Mouse (Mus musculus) ovary, postnatal 36 days (tissue): ENCODE measurements around the gene Ccdc153.

ENCODE experiments used
- DNase-seq: peaks from one replicate; pipeline ENCODE4 v3.0.0; 2022; ENCODE audit warnings: low spot score, mixed read lengths

Ccdc153 gene

DNA sequence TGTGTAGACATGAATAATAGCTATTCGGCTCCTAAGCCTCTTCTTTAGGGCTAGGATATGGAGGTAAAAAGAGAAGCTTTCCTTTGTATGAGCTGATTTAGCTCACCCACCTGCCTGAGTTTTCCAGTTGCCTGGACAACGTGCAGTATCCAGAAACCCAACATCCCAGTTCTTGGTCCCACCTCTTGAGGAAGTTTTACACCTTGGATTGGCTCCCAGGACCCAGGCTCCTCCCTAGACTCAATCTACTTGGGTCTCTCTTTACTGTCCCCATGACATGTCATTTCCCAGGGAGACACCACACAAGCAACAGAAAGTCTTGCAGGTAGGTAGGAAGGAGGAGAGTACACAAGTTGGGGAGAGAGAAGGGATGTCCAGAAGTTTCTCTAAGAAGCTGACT is at the start of gene Ccdc153:
Ccdc153 (plus strand) TSS at position 278 of the 400 bp plus-strand sequence.
- no peak for DNase-seq

DNA sequence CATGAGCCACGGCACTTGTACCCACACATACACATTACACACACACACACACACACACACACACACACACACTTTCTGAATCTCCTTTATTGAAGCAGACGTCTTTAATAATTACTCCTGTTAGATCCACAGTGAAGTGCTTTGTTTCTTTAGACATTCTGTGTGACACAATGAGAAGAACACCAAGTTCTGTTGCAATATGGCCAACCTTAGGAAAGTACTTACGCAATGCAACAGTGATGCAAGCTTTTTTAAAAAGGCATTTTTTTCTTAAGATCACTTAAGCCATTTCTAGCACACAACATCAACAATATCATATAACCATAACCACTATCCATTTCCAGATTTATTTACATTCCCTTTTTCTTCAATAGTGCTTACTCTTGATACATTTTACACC is 49.3 kb upstream of the Ccdc153 start:
- no peak for DNase-seq

DNA sequence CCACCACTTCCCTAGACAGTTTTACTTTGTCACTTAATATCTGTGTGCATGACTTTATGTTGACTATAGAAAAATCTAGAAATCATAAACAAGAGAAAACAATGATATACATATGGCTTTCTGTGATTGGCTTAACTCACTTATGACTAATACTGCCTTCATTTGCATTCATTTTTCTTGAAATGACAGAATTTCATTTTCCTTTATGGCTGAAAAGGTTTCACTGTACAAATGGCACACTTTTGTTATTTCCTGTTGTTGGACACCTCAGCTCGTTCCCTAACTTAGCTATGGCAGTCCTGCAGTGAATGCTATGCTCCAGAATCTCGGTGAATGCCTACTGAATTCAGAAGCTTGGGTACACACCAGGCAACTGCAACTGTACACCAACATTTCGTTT is 48.2 kb upstream of the Ccdc153 start:
- no peak for DNase-seq

DNA sequence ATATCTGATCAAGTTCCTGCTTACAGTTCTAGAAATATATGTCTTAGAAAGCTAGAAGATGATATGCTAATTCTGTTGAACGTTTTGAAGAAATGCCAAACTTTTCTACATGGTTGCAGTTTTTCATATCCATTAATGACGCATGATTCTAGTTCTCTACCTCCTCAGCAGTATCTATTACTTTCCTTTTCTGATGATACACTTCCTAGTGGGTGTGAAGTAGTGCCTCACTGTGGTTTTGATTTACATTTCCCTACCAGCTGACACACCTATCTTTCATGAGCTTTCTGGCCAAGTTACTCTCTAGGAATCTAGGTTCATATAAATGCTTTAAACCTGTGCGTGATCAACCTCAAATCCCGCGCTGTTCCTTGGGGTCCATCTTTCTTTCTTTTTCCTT is 47.7 kb upstream of the Ccdc153 start:
- no peak for DNase-seq

DNA sequence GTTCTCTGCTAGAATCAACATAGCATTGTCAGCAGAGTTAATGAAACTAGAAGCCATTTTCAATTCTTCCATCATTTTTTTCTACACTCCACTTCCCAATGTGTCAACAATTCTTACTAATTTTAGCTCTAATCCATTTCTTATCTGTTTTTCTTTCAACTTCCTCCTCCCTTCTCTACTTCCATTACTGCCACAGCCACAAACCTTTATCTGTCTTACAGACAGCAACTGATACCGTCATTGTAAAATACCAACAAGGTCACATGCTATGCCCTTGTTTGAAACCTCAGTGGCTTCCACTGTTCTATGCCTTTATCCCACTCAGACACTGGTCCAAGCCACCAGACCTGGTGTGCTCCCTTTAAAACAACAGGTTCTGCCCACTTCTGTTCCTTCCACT is 46.5 kb upstream of the Ccdc153 start:
- DNase-seq, result no peak

DNA sequence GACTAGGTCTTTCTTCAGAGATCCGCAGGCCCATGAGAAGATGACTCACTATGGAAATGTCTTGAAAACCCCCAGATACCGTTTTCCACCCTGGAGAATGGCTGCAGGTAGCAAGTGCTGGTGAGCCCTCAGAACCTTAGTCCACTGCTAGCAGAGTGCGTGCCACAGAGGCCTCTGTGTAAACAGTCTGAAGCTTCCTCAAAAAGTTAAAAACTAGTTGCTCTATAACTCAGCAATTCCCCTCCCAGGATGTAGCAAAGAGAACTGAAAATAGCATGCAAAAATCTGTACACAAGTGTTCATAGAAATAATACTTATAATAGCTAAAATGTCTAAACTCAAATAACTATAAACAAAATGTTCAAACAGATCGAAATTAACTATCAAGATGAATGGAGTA is 44.1 kb upstream of the Ccdc153 start:
- no peak for DNase-seq

DNA sequence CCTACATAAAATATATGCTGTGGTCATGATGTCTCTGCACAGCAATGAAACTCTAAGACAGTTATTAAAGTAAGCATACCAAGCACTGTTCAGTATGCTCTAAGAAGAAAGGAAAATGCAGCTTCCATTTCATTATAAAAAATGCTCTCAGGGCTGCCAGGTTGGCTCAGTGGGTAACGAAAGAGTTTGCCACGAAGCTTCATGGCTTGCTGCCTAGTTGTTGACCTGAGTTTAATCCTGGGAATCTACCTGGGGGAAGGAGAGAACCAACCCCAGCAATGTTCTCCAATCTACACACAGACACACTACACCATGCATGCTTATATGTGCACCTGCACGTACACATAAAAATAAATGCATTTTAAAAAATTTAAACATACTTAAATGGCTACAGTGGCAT is 41.3 kb upstream of the Ccdc153 start:
- no peak for DNase-seq

DNA sequence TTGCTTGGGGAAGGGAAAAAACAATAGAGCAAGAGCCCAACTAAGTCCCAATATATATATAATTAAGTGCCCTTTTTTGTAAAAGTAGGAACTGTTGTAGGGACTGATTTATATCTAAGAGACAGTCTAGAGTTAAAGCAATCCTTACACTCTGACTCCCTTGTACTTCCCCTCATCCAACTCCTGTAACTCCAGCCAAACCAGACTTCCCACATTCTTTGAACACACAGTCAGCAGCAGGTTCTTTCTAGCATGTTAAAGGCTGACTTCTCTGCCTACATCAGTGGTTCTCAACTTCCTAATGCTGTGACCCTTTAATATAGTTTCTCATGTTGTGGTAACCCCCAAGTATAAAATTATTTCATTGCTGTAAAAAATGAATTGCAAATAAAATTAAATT is 40.9 kb upstream of the Ccdc153 start:
- DNase-seq, result no peak

DNA sequence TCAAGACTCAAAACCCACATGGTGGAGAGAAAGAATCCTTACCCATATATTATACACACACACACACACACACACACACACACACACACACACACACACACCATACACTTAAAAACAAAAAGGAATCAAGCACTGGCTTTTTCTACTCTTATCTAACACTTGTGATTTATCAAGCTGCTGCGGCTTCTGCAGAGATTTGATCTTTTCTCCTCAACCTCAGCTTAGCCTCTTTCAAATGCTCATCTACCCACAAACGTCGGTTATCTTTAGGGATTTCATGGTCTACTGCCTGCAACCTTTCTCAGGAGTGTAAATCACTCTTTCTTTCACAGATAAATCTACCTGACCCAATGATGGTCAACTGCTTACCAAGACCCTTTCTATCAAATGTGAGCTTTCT is 40.0 kb upstream of the Ccdc153 start:
- DNase-seq, result no peak

DNA sequence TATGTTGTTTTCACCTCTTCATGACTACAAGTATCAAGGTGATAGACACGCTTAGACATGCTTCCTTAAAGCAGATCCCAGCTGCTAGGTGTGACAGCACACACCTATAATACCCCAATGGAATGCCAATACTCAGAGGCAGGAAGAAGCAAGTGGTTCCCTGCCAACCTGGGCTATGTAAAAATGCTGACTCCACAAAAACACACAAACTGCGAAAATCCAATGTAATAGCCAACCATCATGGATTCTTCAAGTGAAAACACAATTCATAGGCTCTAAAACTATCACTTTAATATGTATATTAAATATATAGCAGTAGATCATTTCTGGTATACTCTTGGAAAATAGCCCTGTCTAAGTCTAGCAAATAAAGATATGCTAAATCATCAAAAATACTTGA is 32.6 kb upstream of the Ccdc153 start:
- DNase-seq, result no peak

DNA sequence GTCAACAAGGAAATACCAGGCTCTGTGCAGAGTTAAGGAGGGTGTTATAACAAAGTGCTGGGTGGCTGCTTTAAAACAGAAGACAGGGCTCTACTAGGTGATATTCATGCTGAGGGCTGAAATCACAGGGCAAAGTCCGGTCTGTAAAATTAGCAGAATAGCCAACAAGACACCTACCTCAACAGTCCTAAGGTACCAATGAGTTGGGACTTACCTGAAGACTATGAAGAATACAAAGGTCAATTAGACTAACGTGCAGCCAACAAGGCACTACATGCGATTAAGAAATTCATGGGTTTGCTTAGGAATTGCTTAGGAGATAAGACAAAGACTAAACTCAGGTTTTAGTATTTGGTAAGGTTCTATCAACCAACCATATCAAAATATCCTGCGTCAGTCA is 31.1 kb upstream of the Ccdc153 start:
- no peak for DNase-seq

DNA sequence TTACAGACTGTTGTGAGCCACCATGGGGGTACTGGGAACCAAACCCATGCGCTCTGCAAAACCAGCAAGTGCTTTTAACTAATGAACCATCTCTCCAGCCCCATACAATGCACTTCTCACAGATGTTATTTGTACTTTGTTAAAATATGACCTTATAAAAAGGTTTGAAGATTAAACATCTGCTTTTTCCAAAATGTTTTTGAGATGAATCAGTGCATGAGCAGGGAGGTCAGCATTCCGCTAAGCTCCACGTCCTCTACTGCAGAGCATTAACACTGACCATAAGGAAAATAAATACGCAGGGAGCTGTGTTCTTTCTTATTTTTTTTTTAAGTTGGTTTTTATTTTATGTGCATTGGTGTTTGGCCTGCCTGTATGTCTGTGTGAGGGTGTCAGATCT is 28.1 kb upstream of the Ccdc153 start:
- DNase-seq, result no peak

DNA sequence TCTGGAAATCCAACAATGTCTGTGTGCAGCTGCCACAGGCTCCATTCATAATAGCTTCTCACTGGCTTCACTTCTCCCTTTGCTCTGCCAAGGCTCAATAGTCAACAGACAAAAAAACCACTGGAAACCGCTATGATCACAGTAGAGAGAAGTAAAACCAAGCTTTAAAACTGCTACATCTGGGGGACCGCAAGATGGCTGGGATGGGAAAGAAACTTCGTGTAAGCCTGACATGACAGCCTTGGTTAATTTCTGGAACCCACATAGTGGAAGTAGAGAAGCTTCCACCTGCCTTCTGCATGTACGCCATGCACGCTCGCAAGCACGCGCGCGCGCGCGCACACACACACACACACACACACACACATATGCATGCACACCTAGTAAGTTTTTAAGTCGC is 26.9 kb upstream of the Ccdc153 start:
- no peak for DNase-seq

DNA sequence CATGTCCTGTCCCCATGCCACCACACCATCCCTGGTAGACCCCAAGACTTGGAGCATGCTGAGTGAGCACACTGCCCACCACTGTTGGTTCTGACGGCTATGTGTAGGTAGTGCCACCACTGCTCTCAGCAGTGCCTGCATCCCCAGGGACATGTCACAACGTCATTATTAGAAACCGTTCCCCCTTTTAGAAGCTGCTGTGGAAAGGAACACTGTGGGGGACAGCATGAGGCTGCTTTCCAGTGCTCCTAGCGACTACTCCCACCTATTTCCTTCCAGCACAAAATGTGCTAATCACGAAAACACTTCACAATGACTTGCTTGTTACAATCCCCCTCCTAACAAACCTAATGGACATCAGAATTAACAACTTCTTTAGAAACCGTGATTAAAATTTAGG is 14.5 kb upstream of the Ccdc153 start:
- no peak for DNase-seq

DNA sequence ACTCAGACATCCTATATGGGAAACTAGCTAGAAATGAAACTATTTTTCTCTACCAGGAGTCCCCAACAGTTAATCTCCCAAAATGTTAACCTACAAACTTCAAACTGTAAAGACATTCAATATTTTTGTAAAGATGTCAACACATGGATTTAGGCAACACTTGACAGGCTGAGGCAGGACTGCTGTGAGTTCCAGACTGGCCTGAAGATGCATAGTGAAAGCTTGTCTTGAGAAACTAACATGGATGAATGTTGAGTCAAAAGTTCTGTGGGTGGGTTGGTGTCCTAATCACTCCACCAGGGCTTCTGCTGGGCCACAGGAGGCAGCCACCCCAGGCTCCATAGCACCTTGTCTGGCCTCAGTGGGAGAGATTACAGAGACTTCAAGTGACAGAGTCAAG is 8.9 kb upstream of the Ccdc153 start:
- no peak for DNase-seq

DNA sequence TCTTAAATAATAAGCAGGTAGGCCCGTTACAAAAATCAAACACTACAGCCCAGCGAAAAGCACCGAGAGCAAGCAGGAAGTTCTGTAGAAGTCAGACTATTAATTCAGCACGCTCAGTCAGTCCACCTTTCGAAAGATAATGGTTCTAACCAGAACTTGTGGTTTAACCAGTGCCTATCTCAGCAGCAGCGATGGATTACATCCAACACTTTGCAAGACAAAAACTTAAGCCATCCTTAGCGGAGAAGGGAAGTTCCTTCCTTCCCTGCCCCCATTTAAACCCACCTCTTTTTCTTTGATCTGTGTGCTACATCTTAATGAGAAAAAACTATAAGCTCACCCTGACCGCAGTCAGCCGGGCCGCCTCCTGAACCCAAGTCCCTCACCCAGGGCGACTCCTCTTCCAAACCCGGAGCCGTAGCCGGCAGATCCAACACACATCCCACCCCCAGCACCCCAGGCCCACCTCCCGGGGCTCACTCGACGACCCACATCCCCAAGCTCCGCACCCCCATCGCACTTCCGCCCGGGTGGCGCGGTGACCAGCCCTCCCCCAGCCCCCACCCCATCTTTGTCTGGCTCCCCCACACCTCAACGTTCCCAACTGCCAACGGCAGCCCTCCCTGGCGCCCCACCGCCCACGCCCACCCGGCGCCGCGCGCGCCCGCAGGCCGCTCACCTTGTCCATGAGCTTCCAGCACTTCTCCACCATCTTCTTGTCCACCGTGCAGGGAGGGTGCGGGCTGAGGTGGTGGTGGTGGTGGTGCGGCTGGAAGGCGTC is 7.3 kb upstream of the Ccdc153 start:
- DNase-seq, result no peak

DNA sequence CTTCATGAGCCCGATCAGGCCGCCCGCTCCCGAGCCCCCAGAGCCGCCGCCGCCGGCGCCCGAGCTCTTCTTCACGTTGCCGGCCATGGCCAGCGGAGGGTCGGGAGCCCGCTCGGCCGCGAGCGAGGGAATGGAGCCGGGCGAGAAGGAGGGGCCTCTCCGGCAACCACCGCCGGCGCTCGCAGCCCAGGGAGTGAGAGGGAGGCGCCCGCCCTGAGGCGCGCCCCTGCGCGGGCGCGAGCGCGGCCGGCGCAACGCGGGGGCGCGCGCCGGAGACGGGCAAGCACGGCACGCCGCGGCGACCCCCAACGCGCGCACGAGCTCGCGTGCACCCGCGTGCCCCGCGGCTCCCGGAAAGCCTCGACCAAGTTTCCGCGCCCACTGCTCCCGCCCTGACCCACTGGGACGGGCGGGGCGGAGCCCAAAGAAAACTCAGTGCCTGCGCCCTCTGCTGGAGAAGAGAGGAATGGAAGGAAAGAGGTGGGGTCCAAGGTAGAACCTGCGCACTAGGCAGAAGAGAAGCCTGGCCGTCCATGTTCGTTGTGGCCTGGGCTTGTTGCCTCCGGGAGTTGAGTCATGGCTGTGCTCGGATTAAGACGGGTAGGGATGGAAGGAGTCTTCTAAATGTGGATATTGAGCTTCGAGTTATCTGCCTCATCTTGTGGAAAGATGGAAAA is 6.5 kb upstream of the Ccdc153 start, which contains the start of gene Cbl:
Cbl (minus strand) TSS at position 248 of the 677 bp plus-strand sequence.
- peak; percentile 99 for DNase-seq

DNA sequence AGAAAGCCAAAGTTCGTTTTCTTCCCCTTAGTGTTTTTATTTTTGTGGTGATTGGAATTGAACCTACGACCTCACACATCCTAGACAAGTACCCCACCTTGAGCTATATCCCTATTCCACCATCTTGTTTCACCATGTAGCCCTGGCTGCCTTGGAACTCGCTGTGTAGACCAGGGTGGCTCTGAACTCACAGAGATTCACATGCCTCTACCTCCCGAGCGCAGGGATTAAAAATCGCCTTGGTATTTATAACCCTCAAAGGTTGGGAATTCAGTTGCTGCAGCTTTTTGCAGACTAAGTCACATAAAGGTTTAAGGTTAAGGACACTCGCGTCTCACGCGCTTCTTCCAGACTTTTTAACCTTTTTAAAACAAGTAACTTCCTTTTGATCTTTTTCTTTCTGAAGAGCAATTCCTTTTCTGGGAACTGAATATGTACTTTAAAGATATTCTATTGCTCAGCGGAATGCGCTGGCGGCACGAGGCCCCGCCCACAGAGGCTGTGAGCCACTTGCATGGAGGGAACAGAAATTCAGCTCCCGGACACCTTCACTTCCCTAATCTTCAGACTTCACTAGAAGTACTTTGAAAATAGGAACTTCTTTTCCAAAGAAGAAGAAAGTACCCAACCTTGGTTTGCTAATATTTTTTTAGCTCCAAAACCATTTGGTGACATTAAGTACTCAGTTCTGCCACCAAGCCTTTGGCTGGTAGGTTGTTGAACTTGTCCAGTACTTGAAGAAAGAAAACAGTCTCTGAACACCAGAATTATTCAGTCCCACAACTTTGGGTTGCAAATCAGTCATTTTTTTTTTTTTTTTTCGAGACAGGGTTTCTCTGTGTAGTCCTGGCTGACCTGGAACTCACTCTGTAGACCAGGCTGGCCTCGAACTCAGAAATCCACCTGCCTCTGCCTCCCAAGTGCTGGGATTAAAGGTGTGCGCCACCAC is 5.7 kb upstream of the Ccdc153 start:
- peak; percentile 58 for DNase-seq

DNA sequence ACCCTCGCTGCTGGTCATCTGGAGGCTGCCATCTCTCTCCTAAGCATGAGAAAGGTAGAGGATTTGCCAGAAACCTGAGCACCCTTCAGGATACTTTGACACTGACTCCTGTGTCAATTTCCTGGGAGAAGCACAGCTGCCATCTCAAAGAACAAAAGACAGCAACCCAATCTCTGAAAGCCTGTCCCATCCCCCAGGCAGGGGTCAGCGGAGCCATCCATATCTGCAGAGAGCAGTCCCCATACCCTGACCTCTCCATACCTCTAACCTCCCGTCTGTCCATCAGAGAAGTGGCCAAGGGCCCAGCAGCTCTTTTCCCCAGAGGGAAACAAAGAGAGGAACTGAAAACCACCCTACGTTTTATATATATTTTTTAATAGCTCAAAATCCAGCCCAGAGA is 3.9 kb upstream of the Ccdc153 start:
- no peak for DNase-seq

DNA sequence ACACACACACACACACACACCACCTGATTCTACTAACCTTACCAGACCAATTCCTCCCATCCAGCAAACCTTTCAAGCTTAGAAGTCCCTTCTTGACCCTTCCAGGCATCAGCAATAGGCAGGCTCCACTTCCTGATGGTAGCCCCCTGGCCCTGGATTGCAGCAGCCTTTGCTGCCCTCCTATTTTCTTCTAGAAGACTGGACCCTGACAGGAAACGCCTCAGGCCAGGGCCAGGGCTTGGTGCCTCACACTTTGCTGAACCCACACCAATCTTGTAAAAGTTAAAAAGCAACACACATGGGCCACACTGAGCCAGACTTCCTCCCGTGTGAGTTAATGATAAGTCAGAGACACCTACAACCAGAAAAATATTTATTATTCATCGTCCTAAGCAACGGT is 3.3 kb upstream of the Ccdc153 start:
- DNase-seq, result no peak

DNA sequence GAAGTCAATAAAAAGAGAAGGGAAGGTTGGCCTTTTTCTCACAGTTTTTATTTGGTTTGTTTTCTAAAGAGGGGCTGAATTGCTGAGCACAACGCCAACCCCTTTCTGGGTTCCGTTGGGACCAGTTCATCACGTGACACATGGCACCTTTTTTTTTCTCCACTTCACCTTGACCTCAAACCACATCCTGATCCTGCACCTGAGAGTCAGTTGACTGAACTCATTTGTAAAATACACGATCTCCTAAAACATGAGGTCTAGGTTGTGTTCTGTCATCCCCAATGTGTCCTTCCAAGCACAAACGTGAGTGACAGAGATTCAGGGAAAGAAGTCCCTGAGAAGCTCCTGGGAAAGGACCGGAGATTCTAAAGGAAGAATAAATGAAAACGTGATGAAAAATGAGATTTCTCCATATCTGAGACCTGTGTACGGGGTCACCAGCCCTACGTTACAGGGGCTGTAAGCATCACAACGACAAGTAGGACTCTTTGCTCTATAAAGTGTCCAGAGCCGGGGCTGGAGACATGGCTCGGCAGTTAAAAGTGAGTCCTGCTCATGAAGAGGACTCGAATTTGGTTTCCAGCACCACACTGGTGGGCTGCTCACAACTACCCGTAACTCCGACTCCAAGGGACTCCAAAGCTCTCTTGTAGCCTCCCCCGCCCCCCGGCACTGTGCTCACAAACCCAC is 1.8 kb upstream of the Ccdc153 start:
- DNase-seq, result no peak

DNA sequence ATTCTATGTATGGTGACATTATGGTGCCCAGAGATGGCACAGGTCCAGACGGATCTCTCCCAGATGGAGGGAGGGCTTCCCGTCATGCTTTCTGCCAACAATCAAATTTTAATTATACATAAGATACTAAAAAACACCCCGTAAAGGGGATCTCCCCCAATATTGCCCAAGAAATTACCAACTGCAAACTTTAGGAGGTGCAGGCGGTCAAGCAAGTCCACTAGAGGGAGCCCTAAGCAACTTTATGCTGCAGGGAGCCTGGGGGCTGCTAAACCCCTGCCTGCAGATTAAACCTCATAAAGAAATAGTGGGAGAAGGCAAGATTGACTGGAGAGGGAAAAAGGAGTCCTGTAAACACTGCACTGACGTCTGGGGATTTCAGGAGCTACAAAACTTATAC is 1.0 kb upstream of the Ccdc153 start:
- no peak for DNase-seq
